Mouse (Mus musculus): Measurements from ENCODE around the gene Gse1. TPM values are rescaled to one million over a fixed set of nuclear protein-coding genes. Genes with fewer than 3 reads are reported as not detected.

Gene Gse1
- polyA plus RNA-seq, 1 experiment = 14.8 TPM

- 75% methylated on average over 11 of the region's 11 CpGs for WGBS
- peaks cover 8% of the 10 kb centered on the region; the same call in 1 of the 2 replicates for H3K4me1 ChIP-seq (ENCODE audit: control insufficient read depth, insufficient read depth, low read length)
- no peak for DNase-seq
These were observed 324.3 kb downstream of the Gse1 start for GRCm38 (mm10) chr8:120552509-120552908.

GRCm38 (mm10) chr8:120553441-120554123 is 325.3 kb downstream of the Gse1 start:
- no peaks in the 10 kb centered on the region for H3K36me3 ChIP-seq (ENCODE audit: control insufficient read depth, insufficient read depth, low read length)
- 93% methylated on average over 24 of the region's 24 CpGs for WGBS
- no peak for DNase-seq
- no peak for TF ChIP-seq POLR2A (IDR thresholded peaks at IDR 0.05; ENCODE audit: low read depth, low read length)
- TF ChIP-seq CTCF (conservative IDR thresholded peaks at IDR 0.05; ENCODE audit: insufficient read depth, insufficient read length, low read depth, low read length) = no peak
- no peak overlapping the region for H3K27ac ChIP-seq (ENCODE audit: insufficient read depth, low read depth, low read length)
- H3K27me3 ChIP-seq (replicated peaks; ENCODE audit: control insufficient read depth, insufficient read depth, low read length) = no peaks in the 10 kb centered on the region
- H3K4me3 ChIP-seq (ENCODE audit: insufficient read depth, low read depth, low read length) = no peak overlapping the region
- H3K4me1 ChIP-seq (ENCODE audit: control insufficient read depth, insufficient read depth, low read length) = peaks cover 6% of the 10 kb centered on the region; the same call in 1 of the 2 replicates

More at GRCm38 (mm10) chr8:120552509-120552908, 324.3 kb downstream of the Gse1 start:
- no peak overlapping the region for H3K4me3 ChIP-seq (ENCODE audit: insufficient read depth, low read depth, low read length)
- no peaks in the 10 kb centered on the region for H3K36me3 ChIP-seq (ENCODE audit: control insufficient read depth, insufficient read depth, low read length)
- no peak overlapping the region for H3K27ac ChIP-seq (ENCODE audit: insufficient read depth, low read depth, low read length)
- no peaks in the 10 kb centered on the region for H3K27me3 ChIP-seq (replicated peaks; ENCODE audit: control insufficient read depth, insufficient read depth, low read length)
- TF ChIP-seq POLR2A (IDR thresholded peaks at IDR 0.05; ENCODE audit: low read depth, low read length) (no peak), CTCF (conservative IDR thresholded peaks at IDR 0.05; ENCODE audit: insufficient read depth, insufficient read length, low read depth, low read length) (no peak)

GRCm38 (mm10) chr8:120554466-120555039 is 326.3 kb downstream of the Gse1 start:
- H3K4me3 ChIP-seq (ENCODE audit: insufficient read depth, low read depth, low read length) = no peak overlapping the region
- no peak for TF ChIP-seq CTCF (conservative IDR thresholded peaks at IDR 0.05; ENCODE audit: insufficient read depth, insufficient read length, low read depth, low read length)
- TF ChIP-seq POLR2A (IDR thresholded peaks at IDR 0.05; ENCODE audit: low read depth, low read length) = no peak
- no peaks in the 10 kb centered on the region for H3K36me3 ChIP-seq (ENCODE audit: control insufficient read depth, insufficient read depth, low read length)
- WGBS = 93% methylated on average over 18 of the region's 18 CpGs
- H3K27me3 ChIP-seq (replicated peaks; ENCODE audit: control insufficient read depth, insufficient read depth, low read length) = no peaks in the 10 kb centered on the region
- no peak for DNase-seq
- no peak overlapping the region for H3K27ac ChIP-seq (ENCODE audit: insufficient read depth, low read depth, low read length)
- no peaks in the 10 kb centered on the region for H3K4me1 ChIP-seq (ENCODE audit: control insufficient read depth, insufficient read depth, low read length)

DNA sequence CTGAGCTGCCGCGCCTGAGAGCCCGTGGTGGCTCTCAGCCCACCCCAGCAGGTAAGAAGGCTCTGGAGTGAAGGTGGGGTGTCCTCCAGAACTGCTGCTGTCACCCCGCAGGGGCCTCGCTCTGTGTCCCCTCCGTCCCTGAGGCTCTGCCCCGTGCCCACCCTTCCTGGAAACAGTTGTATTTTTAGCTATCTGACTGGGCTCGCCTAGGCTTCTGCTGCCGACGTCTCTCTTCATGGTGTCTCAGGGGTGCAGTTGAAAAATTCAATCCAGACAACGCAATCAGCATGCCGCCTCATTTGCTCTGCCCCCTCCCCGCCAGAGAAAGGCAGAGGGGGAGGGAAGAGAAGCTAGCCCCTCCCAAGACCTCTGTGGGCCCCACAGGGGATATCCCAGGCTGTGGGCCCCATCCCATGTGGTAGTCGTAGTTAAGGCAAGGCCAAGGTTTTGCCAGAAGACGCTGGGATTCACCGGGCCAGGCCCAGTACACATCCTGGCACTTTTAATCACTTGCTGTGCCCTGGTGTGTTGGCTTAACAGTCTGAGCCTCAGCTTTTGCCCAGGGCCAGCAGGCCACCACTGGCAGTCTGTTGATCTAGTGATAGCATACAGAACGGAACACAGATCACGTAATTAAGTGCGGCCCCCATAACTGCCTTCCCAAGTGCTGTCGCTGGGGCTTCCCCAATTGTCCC is 328.1 kb downstream of the Gse1 start:
- no peak for DNase-seq
- Histone ChIP-seq H3K4me3 (ENCODE audit: insufficient read depth, low read depth, low read length) (no peak overlapping the region), H3K27me3 (replicated peaks; ENCODE audit: control insufficient read depth, insufficient read depth, low read length) (no peaks in the 10 kb centered on the region), H3K27ac (ENCODE audit: insufficient read depth, low read depth, low read length) (no peak overlapping the region), H3K4me1 (ENCODE audit: control insufficient read depth, insufficient read depth, low read length) (no peaks in the 10 kb centered on the region), H3K36me3 (ENCODE audit: control insufficient read depth, insufficient read depth, low read length) (no peaks in the 10 kb centered on the region)
- TF ChIP-seq POLR2A (IDR thresholded peaks at IDR 0.05; ENCODE audit: low read depth, low read length) (no peak), CTCF (conservative IDR thresholded peaks at IDR 0.05; ENCODE audit: insufficient read depth, insufficient read length, low read depth, low read length) (no peak)
- 84% methylated on average over 20 of the region's 20 CpGs for WGBS

GRCm38 (mm10) chr8:120557170-120557965 is 329.1 kb downstream of the Gse1 start:
- no peak for DNase-seq
- no peak overlapping the region for H3K4me3 ChIP-seq (ENCODE audit: insufficient read depth, low read depth, low read length)
- H3K36me3 ChIP-seq (ENCODE audit: control insufficient read depth, insufficient read depth, low read length) = no peaks in the 10 kb centered on the region
- H3K4me1 ChIP-seq (ENCODE audit: control insufficient read depth, insufficient read depth, low read length) = no peaks in the 10 kb centered on the region
- 79% methylated on average over 15 of the region's 15 CpGs for WGBS
- H3K27ac ChIP-seq (ENCODE audit: insufficient read depth, low read depth, low read length) = no peak overlapping the region
- TF ChIP-seq CTCF (conservative IDR thresholded peaks at IDR 0.05; ENCODE audit: insufficient read depth, insufficient read length, low read depth, low read length) (no peak), POLR2A (IDR thresholded peaks at IDR 0.05; ENCODE audit: low read depth, low read length) (no peak)
- H3K27me3 ChIP-seq (replicated peaks; ENCODE audit: control insufficient read depth, insufficient read depth, low read length) = no peaks in the 10 kb centered on the region

- 80% methylated on average over 4 of the region's 4 CpGs for WGBS
- TF ChIP-seq CTCF (conservative IDR thresholded peaks at IDR 0.05; ENCODE audit: insufficient read depth, insufficient read length, low read depth, low read length) = no peak
- TF ChIP-seq POLR2A (IDR thresholded peaks at IDR 0.05; ENCODE audit: low read depth, low read length) = no peak
- no peak for DNase-seq
- Histone ChIP-seq H3K27me3 (replicated peaks; ENCODE audit: control insufficient read depth, insufficient read depth, low read length) (no peaks in the 10 kb centered on the region), H3K27ac (ENCODE audit: insufficient read depth, low read depth, low read length) (no peak overlapping the region), H3K4me1 (ENCODE audit: control insufficient read depth, insufficient read depth, low read length) (0 out of 2 replicates have a peak, but pooled peaks cover 3% of the 10 kb centered on the region), H3K4me3 (ENCODE audit: insufficient read depth, low read depth, low read length) (no peak overlapping the region), H3K36me3 (ENCODE audit: control insufficient read depth, insufficient read depth, low read length) (no peaks in the 10 kb centered on the region)
These were observed 329.9 kb downstream of the Gse1 start for GRCm38 (mm10) chr8:120558162-120558561.

All from kidney, adult 2 months (tissue).